Mouse (Mus musculus) liver, postnatal 0 days (tissue): Measurements from ENCODE around the gene Grik2. TPM values are rescaled to one million over a fixed set of nuclear protein-coding genes. Genes with fewer than 3 reads are reported as not detected.
A peak's percentile ranks its signal among the peaks of the same experiment; 100 is the strongest.

Experiments
- ATAC-seq: fragments of 200-750 bp; cut with Nextera tagmentation; 2 replicates; pipeline ENCODE4 v1.8.0; 2017; ENCODE audit warnings: mild to moderate bottlenecking, moderate library complexity
- DNase-seq: peaks from one replicate; pipeline ENCODE4 v3.0.0-alpha.2; 2016
- H3K27ac ChIP-seq: fragments of 300-500 bp; sonication (generic); 2 replicates; pipeline ENCODE4 v1.5.1; 2014; ENCODE audit warnings: antibody characterized with exemption, moderate library complexity, mild to moderate bottlenecking, low read depth
- H3K27me3 ChIP-seq: fragments of 300-500 bp; sonication (generic); 2 replicates; pipeline ENCODE4 v1.6.1; 2014; ENCODE audit warnings: low read length, control low read depth, mixed read lengths; ENCODE audit not compliant: insufficient read depth
- H3K36me3 ChIP-seq: fragments of 300-500 bp; sonication (generic); replicated peaks from 2 replicates; pipeline ENCODE4 v1.6.1; 2014; ENCODE audit warnings: mild to moderate bottlenecking, control low read depth, low read length, moderate library complexity, mixed read lengths; ENCODE audit not compliant: insufficient read depth
- H3K4me1 ChIP-seq: fragments of 300-500 bp; sonication (generic); 2 replicates; pipeline ENCODE4 v1.6.1; 2014; ENCODE audit warnings: antibody characterized with exemption, mild to moderate bottlenecking, control low read depth; ENCODE audit not compliant: insufficient read depth
- H3K4me2 ChIP-seq: fragments of 300-500 bp; sonication (generic); 2 replicates; pipeline ENCODE4 v1.6.1; 2014; ENCODE audit warnings: low read depth, mild to moderate bottlenecking, low read length, moderate library complexity, mixed read lengths
- H3K4me3 ChIP-seq: fragments of 300-500 bp; sonication (generic); 2 replicates; pipeline ENCODE4 v1.5.1; 2014; ENCODE audit warnings: low read depth, low read length
- H3K9ac ChIP-seq: fragments of 300-500 bp; sonication (generic); replicated peaks from 2 replicates; pipeline ENCODE4 v1.6.1; 2014; ENCODE audit warnings: mild to moderate bottlenecking, moderate library complexity
- H3K9me3 ChIP-seq: fragments of 300-500 bp; sonication (generic); 2 replicates; pipeline ENCODE4 v1.6.1; 2016; ENCODE audit warnings: mild to moderate bottlenecking, control low read depth, low read length, mixed read lengths
- CTCF ChIP-seq: sonication (generic); IDR thresholded peaks from 2 replicates; pipeline ENCODE4 v1.5.1; 2016; ENCODE audit warnings: antibody characterized with exemption, low read depth
- EP300 ChIP-seq: IDR thresholded peaks from 2 replicates; pipeline ENCODE4 v1.6.1; 2016; ENCODE audit warnings: antibody characterized with exemption, low read depth, mild to moderate bottlenecking
- WGBS: fragments of 180-500 bp; shearing (Covaris S2); extraction: QIAGEN DNeasy Blood & Tissue Kit; methylation state at CpG from one replicate; pipeline ENCODE4 v1.1.7; 2014; ENCODE audit not compliant: insufficient replicate concordance; 5-methylcytosine and 5-hydroxymethylcytosine counted together
- polyA plus RNA-seq: library from polyadenylated mRNA; unstranded; fragments of >200 nt; fragmentation: Nextera tagmentation; extraction: Ambion mirVana; gene quantifications from 2 replicates; pipeline ENCODE4 v1.2.1, GENCODE M21; 2015

Grik2 gene
- polyA plus RNA-seq, result not detected in 2 replicates

DNA sequence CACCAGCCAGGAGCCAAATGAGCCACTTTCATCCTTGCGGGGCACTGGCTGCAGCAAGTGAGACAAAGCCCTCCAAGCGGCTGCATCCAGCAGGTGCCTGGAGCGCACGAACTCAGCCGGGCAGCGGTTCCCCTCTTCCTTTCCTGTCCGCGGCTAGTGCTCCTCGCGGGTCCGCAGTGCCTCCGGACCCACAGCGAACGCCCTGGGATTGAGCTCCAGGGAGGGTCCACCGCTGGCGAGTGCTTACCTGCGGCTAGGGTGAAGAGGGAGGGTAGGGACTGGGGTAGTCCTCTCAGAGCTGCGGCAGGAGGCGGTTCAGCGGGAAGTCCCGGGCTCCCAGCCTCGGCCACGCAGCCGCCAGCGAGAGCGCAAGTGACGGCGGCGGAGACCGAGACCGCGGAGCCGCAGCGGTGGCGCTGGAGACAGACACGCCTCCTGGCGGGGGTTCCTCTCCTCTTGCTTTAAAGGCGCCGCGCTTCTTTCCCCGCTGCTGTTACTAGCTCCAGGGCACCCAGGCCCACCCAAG is at the start of gene Grik2:
Gene Grik2, minus strand, starts transcription at position 386 of the 526 bp plus-strand sequence.
- no peak for ATAC-seq
- peaks cover 7% of the 10 kb centered on the region for H3K4me1 ChIP-seq
- TF ChIP-seq EP300 (no peak), CTCF (0 out of 2 replicates have a peak, but pooled peaks have one; percentile 12)
- no peaks in the 10 kb centered on the region for H3K9me3 ChIP-seq
- no peak within 1 kb of the TSS for H3K9ac ChIP-seq
- peak within 1 kb of the TSS; percentile 40 for H3K4me3 ChIP-seq
- no peak within 1 kb of the TSS for H3K27ac ChIP-seq
- DNase-seq, result peak; percentile 24
- WGBS, result 2% methylated on average over 41 of the region's 41 CpGs
- peaks cover 12% of the 10 kb centered on the region for H3K27me3 ChIP-seq
- peak within 1 kb of the TSS; percentile 66 for H3K4me2 ChIP-seq
- H3K36me3 ChIP-seq, result no peaks in the 10 kb centered on the region

DNA sequence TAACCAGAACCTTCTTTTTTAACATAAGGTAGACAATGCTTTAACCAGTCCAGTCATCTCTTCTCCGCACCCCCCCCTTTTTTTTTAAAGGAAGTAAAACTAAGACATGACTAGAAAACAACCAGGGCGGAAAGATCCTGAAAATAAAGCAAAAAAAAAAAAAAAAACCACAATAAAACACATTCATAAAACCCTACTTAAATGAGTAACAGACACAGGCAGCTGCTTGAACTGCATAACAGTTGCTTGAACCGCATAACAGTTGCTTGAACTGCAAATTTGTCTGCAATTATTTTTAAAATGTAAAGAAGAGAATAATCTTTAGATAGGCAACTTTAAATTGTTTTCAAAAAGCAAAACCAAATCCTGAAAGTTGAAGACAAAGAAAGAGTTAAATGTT is 45.8 kb upstream of the Grik2 start:
- Histone ChIP-seq H3K4me3 (no peak overlapping the region), H3K4me1 (no peaks in the 10 kb centered on the region), H3K9me3 (no peaks in the 10 kb centered on the region), H3K36me3 (no peaks in the 10 kb centered on the region), H3K4me2 (no peak overlapping the region), H3K9ac (no peak overlapping the region), H3K27me3 (no peaks in the 10 kb centered on the region), H3K27ac (no peak overlapping the region)
- DNase-seq (no peak), ATAC-seq (no peak)
- TF ChIP-seq EP300 (no peak), CTCF (no peak)
- 74% methylated on average over 3 of the region's 3 CpGs for WGBS

DNA sequence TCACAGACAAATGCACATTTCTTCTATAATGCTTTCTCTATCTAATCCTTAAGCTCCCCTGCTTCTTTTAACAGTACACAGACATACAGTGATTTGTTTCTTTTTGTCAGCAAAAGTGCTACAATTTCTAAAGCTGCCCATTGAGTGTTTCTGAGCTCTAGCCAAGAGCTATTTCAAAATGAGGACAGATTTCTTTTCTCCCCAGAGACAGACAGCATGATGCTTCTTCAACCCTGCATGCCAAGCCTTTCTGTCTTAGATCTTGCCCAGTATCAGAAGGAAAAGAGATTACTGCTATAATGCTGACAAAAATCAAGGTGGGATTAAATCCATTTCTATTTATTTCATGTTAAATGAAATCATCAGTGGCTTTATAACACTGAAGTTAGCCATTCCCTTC is 18.7 kb upstream of the Grik2 start:
- H3K27ac ChIP-seq, result no peak overlapping the region

DNA sequence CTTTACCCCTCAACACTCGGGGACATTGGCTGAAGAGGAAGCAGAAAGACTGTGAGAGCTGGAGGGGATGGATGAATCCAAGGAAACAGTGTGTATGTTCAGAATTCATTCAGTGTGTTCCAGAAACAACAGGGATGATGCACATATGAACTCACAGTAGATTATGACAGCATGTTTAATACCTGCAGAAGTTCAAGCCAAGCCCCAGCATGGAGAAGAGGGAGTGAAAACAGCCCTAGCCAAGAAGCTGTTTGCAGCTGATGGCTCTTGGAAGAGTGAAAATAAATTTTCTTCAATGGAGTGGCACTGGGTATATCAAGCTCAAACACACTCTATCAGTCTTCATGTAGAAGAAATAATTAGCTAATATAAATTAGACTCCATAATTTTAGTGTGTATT is 12.4 kb upstream of the Grik2 start:
- Histone ChIP-seq H3K4me2 (no peak overlapping the region), H3K27ac (no peak overlapping the region), H3K36me3 (no peaks in the 10 kb centered on the region), H3K9me3 (no peaks in the 10 kb centered on the region), H3K4me3 (no peak overlapping the region), H3K27me3 (no peaks in the 10 kb centered on the region), H3K4me1 (no peaks in the 10 kb centered on the region), H3K9ac (no peak overlapping the region)
- no peak for TF ChIP-seq CTCF
- TF ChIP-seq EP300, result no peak
- 86% methylated on average over 1 of the region's 1 CpGs for WGBS
- DNase-seq (no peak), ATAC-seq (no peak)

More for the DNA sequence above, 18.7 kb upstream of the Grik2 start:
- ATAC-seq, result no peak
- Histone ChIP-seq H3K36me3 (no peaks in the 10 kb centered on the region), H3K9me3 (no peaks in the 10 kb centered on the region), H3K4me3 (no peak overlapping the region), H3K4me2 (no peak overlapping the region), H3K9ac (no peak overlapping the region), H3K4me1 (no peaks in the 10 kb centered on the region), H3K27me3 (no peaks in the 10 kb centered on the region)
- no peak for DNase-seq
- TF ChIP-seq CTCF (no peak), EP300 (no peak)

DNA sequence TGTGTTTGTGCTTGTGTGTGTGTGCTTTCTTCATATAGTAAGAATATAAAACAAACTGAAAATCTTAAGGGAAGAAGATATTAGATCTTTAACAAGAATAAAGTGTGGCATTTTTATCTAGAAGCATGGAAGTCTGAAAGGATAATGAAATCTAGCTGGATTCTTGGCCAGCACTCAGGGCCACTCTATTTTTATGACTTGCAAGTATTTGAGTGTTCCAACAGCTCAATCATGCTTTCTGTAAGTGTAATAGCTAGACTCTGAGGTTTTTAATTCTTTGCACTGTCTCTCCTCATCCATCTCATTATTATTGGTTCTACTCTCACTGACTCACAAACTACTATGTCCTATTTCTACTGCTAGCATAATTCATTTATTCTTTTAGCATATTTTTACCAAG is 5.6 kb upstream of the Grik2 start:
- Histone ChIP-seq H3K36me3 (no peaks in the 10 kb centered on the region), H3K27ac (no peak overlapping the region), H3K4me1 (no peaks in the 10 kb centered on the region), H3K4me2 (no peak overlapping the region), H3K4me3 (no peak overlapping the region), H3K9ac (no peak overlapping the region), H3K9me3 (no peaks in the 10 kb centered on the region), H3K27me3 (no peaks in the 10 kb centered on the region)
- DNase-seq, result no peak
- no peak for TF ChIP-seq CTCF
- TF ChIP-seq EP300, result no peak
- no peak for ATAC-seq

DNA sequence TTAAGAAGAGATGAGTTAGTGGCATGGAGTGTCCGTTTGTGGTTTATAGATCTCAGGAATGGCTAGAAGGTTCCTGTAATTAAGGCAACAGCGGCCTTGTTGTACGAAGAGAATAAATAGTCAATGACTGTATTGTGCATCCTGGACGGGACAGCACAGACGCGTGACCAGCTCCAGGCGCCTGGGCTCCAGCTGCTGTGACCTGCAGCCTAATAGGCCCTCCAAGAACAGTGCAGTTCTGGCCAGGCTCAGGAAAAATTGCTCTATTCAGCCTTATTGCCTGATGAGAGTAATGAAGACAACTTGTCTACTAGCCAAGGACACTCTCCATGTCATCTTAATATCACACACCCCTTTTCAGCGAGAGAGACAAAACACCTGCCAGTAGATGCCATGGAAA is 1.8 kb upstream of the Grik2 start:
- Histone ChIP-seq H3K27ac (no peak overlapping the region), H3K9ac (no peak overlapping the region), H3K27me3 (peaks cover 9% of the 10 kb centered on the region; the same call in 1 of the 2 replicates), H3K9me3 (no peaks in the 10 kb centered on the region), H3K4me1 (peaks cover 7% of the 10 kb centered on the region), H3K36me3 (no peaks in the 10 kb centered on the region), H3K4me2 (no peak overlapping the region), H3K4me3 (no peak overlapping the region)
- WGBS, result 60% methylated on average over 8 of the region's 8 CpGs
- DNase-seq (no peak), ATAC-seq (no peak)
- TF ChIP-seq CTCF, result no peak
- TF ChIP-seq EP300, result no peak

DNA sequence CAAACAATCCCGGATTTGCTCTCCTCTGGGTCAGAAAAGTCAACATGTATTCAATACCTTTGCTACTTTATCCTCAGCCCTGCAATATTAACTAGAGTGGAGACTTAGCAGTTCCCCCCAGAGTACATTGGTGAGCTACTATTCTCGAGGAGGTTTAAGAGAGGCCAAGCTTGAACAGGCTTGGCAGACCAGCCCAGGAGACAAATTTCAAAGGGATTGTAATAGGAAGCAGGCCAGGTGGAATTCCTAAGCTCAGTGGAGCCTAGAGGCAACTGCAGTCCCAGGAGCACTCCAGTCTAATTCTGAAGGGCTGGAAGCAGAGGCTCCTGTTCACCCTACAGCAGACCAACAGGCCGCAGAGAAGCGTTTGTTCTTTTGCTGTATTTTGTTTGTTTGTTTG is 1.1 kb upstream of the Grik2 start:
- Histone ChIP-seq H3K4me2 (no peak overlapping the region), H3K9ac (no peak overlapping the region), H3K4me3 (no peak overlapping the region), H3K36me3 (no peaks in the 10 kb centered on the region), H3K9me3 (no peaks in the 10 kb centered on the region), H3K27ac (no peak overlapping the region), H3K4me1 (peaks cover 7% of the 10 kb centered on the region), H3K27me3 (peaks cover 9% of the 10 kb centered on the region; the same call in 1 of the 2 replicates)
- DNase-seq (no peak), ATAC-seq (no peak)
- TF ChIP-seq CTCF, result no peak
- TF ChIP-seq EP300, result no peak
- WGBS, result 29% methylated on average over 4 of the region's 4 CpGs
